Mouse (Mus musculus): Measurements from ENCODE around the gene Trim40.
A peak's percentile ranks its signal among the peaks of the same experiment; 100 is the strongest.
"Not testable (repeated sequence)": the region's sequence is repeated elsewhere in the genome, so short reads cannot be mapped to it uniquely, and the experiment has no call there.

Gene Trim40

GRCm38 (mm10) chr17:36892362-36892761, 2.4 kb upstream of the Trim40 start:
- DNase-seq (ENCODE audit: low read depth): peak; percentile 22

DNA sequence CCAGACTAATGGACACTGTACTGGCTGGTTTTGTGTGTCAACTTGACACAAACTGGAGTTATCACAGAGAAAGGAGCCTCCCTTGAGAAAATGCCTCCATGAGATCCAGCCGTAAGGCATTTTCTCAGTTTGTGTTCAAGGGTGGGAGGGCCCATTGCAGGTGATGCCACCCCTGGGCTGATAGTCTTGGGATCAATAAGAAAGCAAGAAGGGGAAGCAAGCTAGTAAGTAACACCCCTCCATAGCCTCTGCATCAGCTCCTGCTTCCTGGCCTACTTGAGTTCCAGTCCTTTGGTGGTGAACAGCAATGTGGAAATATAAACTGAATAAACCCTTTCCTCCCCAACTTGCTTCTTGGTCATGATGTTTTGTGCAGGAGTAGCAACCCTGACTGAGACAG, 1.6 kb upstream of the Trim40 start:
- DNase-seq (ENCODE audit: low read depth): not testable (repeated sequence)

GRCm38 (mm10) chr17:36885132-36885790, 4.7 kb downstream of the Trim40 start:
- no peak for DNase-seq (ENCODE audit: low read depth)

DNA sequence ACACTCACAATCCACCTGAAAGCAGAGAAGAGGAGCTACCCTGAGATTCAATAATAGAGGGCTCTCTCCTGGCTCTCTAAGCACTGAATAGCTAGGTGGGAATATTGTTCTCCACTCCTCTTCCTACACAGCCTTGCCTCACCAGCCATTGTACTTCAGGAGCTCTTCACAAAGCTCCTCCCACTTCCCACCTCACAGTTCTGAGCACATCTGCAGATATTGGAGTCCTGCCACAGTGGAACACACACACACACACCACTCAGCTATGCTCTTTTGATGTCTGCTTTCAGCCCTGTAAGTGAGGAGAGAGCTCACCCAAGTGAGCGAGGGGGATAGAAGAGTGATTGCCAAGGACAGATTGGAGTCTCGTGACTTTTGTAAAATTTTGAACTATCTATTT, 6.6 kb downstream of the Trim40 start:
- no peak for DNase-seq (ENCODE audit: low read depth)

- DNase-seq (ENCODE audit: low read depth): no peak
Measured at GRCm38 (mm10) chr17:36874636-36875035, 15.3 kb downstream of the Trim40 start.

GRCm38 (mm10) chr17:36869955-36870810, 19.7 kb downstream of the Trim40 start:
- DNase-seq (ENCODE audit: low read depth): no peak

- peak; percentile 42 for DNase-seq (ENCODE audit: low read depth)
Measured at GRCm38 (mm10) chr17:36869284-36869954, 20.5 kb downstream of the Trim40 start, which contains the start of gene Trim10. TSS of gene Trim10 (plus strand) at chr17:36869574.

- no peak for DNase-seq (ENCODE audit: low read depth)
Measured at GRCm38 (mm10) chr17:36868836-36869235, 21.1 kb downstream of the Trim40 start.

- DNase-seq (ENCODE audit: low read depth): no peak
Measured at GRCm38 (mm10) chr17:36866719-36867527, 23.0 kb downstream of the Trim40 start, which contains the start of gene Trim15. TSS of gene Trim15 (minus strand) at chr17:36867210.

GRCm38 (mm10) chr17:36861680-36862079, 28.2 kb downstream of the Trim40 start:
- DNase-seq (ENCODE audit: low read depth): no peak

DNA sequence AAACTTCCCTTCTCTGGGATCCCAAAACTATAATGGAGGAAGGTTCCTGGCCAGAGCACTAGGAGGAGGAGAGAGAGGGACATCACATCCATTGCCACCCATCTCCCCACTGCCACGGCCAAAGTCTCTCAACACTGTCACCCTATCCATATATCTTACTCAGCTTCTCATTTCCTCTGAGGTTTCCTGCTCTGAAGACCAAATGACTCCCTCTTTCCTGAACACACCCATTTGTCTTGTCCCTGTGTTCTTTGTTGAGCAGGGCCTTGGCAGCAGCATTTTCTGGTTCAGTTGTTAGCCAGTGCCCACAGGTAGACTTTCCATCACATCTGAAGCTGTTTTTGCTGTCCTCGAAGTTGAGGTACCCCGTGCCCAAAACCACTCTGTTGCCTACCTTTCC, 31.7 kb downstream of the Trim40 start:
- no peak for DNase-seq (ENCODE audit: low read depth)

- no peak for DNase-seq (ENCODE audit: low read depth)
Measured at GRCm38 (mm10) chr17:36856236-36856635, 33.7 kb downstream of the Trim40 start.

- DNase-seq (ENCODE audit: low read depth): no peak
Measured at GRCm38 (mm10) chr17:36855484-36855883, 34.4 kb downstream of the Trim40 start.

GRCm38 (mm10) chr17:36851627-36852026, 38.3 kb downstream of the Trim40 start:
- DNase-seq (ENCODE audit: low read depth): no peak

DNA sequence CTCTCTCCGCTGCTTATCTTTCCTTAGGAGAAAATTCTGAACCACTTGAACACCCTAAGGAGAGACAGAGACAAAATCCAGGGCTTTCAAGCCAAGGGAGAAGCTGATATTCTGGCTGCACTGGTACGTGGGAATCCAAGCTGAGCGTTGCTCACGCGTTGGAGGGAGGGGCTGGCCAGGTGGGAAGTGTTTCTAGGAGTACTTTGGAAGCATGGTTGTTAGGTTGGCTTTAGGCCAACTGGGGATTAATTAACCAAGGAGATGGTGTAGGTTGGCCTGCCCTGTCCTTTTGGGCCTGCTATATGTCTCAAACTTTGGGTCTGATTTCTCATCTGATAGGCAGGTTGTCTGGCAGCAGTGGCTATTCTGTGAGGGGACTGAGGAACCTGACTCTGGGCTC, 38.7 kb downstream of the Trim40 start:
- DNase-seq (ENCODE audit: low read depth): no peak

DNA sequence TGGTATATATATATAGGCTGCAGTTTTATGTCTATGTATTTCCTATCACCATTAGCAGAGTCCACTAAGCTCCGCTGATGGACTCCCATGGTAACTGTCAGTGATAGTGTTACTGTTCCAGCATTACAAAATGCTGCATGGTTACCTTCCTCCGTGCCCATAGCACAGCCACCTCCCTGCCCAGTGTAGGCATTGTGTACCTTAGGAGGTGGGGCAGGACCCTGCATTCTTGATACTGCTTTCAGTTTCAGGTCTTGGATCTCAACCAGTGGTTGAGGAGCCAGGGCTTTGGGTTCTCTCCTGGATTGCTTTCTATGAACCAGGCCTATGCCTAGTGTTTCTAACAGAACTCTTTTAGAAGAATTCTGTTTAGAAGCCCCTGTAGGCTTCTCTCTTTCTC, 39.9 kb downstream of the Trim40 start:
- no peak for DNase-seq (ENCODE audit: low read depth)

- no peak for DNase-seq (ENCODE audit: low read depth)
Measured at GRCm38 (mm10) chr17:36848911-36849310, 41.0 kb downstream of the Trim40 start.

DNA sequence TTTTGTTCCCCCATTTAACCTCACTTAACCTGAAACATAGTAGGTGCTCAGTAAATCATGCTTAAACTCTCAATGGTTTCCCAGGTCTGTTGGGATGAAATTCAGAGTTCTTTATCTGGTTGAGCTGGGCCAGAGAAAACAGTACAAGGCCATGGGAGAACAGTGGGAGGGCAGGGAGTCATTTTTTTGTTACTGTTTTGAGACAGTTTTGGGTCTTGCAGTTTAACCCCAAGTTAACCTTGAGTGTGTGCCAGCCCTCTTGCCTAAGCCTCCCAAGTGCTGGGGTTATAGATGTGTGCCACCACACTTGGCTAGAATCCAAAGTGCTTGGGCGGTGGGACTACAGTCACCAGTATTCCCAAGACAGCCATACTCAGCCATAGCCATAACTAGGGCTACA, 45.2 kb downstream of the Trim40 start:
- no peak for DNase-seq (ENCODE audit: low read depth)

DNA sequence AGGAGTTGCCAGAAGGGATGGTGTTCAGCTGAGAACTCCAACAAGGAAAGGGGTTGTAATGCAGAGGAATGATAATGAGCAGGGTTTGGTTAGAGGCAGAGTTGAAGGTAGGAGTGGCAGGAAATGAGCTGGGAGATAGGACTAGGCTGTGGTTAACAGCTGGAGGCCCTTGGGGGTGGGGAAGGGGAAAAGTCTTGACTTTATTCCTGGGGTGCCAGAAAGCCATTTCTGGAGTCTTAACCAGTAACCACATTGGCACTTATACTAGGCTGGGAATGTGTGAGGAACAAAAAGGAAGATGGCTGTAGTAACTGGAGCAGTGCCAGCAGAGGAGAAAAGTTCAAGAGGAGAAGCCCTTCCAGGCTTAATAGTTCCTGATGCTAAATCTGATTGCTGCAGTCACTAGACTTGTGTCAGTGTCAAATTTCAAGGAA, 45.6 kb downstream of the Trim40 start:
- DNase-seq (ENCODE audit: low read depth): no peak

DNA sequence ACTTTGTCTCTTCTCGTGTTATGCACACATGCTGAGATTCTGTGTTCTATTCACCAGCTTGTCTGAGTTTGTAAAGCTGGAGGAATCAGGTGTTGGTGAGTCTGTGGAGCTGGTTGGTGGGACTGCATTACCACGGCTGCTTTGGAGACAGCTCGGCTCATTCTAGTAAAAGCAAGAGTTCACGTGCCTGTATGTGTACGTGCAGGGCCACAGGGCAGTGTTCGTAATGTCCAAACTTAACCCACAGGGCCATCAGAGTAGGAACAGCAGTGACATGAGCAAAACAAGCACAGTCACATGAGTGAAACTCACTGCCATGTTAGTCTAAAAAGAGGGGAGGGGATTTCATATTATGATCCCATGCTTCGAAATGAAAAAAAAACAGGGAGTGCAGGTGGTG, 46.2 kb downstream of the Trim40 start:
- no peak for DNase-seq (ENCODE audit: low read depth)

DNA sequence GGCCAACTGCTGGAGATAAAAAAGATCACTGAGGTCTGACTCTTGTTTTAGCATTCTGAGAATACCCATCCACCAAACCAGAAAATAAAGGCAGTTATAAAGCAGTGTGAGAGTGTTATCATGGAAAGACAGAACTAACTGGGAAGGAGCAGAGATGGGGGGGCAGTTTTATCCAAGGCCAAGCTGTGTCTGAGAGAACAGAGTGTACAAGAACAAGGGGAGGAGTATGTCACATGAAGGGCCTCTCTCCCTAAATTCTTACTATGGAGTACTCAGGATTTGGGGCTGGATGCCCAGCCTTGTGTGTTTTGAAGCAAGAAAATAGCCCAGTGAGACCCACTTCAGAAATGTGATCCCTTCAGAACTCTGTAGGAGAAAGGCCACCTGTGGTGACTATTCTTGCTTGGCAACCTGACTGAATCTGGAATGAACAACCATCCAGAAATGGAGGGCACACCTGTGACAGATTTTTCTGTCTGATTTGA, 48.9 kb downstream of the Trim40 start:
- no peak for DNase-seq (ENCODE audit: low read depth)

DNA sequence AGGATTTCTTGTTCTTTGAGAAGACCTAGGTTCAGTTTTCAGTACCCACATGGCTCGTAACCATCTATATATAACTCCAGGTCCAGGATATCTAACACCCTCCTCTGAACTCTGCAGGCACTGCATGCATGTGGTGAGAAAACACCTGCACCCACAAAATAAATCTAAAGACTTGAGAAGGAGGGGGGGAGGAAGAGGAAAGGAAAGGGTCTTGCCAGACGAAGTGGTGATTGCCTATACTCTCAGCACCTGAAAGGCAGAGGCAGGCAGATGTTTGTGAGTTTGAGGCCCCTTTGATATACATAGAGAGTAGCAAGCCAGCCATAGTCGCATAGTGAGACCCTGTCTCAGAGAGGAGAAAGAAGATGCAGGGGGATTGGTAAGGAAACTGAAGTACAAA, 50.0 kb downstream of the Trim40 start:
- no peak for DNase-seq (ENCODE audit: low read depth)

All from c-Kit-positive CD71-negative TER-119-negative erythroid progenitor cells, embryonic 14.5 days (primary cell).